Mouse (Mus musculus) inflammation-experienced regulatory T-cells, adult 6 months (primary cell): Measurements from ENCODE around the gene Usp3. TPM values are rescaled to one million over a fixed set of nuclear protein-coding genes. Genes with fewer than 3 reads are reported as not detected.

ENCODE experiments used
- ATAC-seq: one replicate; pipeline ENCODE4 v1.8.0; 2017
- polyA plus RNA-seq, 3 experiments: library from polyadenylated mRNA; unstranded; fragments of 100-300 nt; shearing (Covaris generic); gene quantifications; one replicate each; pipeline ENCODE4 v1.2.1; 2017

The Usp3 gene
- polyA plus RNA-seq, 3 experiments from 2014 or later = 82.2 to 141 (median 98.8) TPM

DNA sequence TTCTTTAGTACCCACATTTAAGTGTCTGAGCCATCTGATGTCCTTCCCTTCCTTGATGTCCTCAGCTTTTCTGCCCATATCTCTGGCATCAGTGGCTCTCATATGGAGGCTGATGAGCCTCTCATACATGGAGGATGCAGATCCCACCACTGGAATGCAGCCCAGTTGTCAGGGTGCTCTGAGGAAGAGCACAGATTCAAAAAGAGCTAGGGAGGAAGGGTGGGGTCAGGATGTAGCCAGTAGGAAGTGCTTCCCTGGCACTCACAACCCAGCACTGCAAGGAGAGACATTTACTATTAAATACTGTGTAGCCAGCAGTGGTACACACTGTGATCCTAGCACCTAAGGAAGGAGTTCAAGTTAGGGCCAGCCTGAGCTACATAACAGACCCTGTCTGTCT is 86.5 kb downstream of the Usp3 start:
- ATAC-seq = no peak

DNA sequence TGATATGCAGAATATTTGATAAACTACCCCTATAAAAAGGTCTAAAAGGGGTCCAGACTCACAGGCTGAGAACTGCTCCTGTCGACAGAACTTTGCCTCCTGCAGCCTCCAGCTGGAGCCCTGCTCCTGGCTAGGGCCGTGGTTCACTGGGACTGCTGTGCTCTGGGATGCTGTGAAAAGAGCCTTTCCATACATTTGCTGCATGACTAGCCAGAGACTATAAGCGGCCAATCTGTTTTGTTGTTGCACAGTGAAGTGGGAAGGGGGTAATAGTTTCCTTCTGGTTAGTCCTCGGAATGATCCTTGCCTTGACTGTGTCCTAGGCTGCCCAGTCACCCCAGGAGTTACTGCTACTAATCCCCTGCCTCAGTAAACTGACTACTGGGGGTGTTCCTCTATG is 86.9 kb downstream of the Usp3 start:
- no peak for ATAC-seq

GRCm38 (mm10) chr9:66505141-66505917 is 87.6 kb downstream of the Usp3 start:
- ATAC-seq = peak; percentile 90

- ATAC-seq = no peak
These were observed 88.4 kb downstream of the Usp3 start for GRCm38 (mm10) chr9:66504518-66504917.

- peak; percentile 60 for ATAC-seq
These were observed 89.0 kb downstream of the Usp3 start for GRCm38 (mm10) chr9:66503879-66504411.

DNA sequence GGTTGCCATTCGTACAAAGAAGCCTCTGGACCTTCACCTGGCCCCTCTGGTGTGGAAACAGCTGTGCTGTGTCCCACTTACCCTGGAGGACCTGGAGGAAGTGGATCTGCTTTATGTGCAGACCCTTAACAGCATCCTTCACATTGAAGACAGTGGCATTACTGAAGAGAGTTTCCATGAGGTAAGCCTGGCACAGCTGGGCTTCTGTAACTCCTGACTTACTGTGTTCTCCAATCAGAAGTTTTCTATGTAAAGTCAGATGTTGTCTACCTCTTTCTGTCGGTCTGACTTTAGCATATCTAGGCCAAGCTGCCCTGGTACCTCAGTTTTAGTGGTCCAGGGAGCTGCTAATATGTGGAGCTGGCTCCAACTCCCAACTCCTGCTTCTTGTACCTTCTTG is 91.7 kb downstream of the Usp3 start:
- no peak for ATAC-seq

DNA sequence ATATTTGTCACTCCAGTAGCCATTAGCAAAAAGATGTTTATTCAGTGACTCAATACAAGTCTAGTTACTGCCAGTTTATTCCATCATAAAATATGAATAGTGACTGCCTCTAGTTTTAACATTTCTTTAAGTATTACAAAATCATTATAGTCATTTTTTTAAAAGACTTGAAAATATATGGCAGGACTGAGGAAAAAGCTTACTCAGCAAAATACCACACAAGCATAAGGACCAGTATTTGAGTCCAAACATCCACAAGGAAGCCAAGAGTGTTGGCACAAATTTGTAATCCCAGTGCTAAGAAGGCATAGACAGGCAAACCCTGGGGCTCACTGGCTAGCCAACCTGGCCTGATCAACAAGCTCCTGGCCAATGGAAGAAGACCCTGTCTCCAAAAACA is 99.0 kb downstream of the Usp3 start:
- no peak for ATAC-seq

DNA sequence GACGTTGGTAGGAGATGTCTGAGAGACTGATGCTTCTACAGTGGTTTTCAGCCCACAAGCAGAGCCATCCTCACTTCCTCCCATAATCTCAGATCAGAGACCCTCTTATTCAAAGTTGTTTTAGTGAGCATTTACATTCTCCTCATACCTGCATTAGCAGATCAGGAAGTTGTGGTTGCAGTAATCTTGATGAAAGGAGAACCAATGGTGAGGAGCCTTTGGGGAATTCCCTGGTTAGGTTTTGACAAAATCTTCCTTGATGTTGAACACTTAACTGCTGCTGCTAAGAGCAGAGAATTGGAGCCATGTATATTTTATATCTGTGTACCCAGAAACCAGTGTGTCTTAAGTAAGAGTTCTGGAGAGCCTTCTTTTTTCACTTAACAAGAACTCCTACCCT is 100.6 kb downstream of the Usp3 start:
- peak; percentile 99 for ATAC-seq

GRCm38 (mm10) chr9:66488786-66489185 is 104.2 kb downstream of the Usp3 start:
- ATAC-seq = no peak

DNA sequence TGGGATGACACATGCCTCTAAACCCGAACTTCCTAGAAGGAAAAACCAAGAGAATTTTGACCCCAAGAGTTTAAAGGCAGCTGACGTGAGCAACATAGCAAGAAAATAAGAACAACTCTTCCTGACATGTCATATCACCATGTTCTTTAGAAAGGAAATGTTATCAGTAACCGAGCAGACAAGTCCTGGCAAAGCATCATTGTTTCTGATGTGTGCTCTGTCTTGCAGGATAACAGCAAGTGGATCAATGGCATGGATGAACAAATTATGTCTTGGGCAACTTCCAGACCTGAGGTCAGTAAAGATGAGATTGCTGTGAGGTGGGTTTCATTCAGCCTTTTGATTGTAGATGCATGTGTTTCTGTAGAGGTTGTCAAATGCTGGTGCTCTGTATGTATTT is 109.5 kb downstream of the Usp3 start:
- no peak for ATAC-seq

GRCm38 (mm10) chr9:66477785-66478184 is 115.2 kb downstream of the Usp3 start:
- ATAC-seq = no peak

DNA sequence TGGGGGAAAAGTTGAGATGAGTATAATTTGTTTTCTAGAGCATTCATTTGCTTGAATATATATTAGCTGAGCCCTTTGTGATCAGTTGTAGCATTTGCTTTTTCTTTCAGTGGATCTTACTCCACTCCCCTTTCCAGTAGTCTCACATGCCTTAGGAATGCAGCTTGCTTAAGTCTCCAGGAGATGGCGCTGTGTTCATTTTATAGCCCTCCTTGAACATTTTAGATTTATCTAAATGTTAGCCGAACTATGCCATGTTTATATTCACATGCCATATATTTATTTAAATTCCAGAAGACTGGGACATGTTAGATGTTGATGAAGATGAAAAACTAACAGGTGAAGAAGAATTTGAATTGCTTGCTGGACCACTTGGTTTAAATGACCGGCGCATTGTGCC is 127.9 kb downstream of the Usp3 start:
- ATAC-seq = no peak

Other genes starting within 250 kb of the Usp3 start
- 10 to 100 TPM; 24.2 to 48.4 (median 41.9) TPM for gene Herc1, start 242.7 kb downstream of the Usp3 start, polyA plus RNA-seq
- 1 to 10 TPM; 2.1 to 3.2 (median 3.1) TPM for gene Fbxl22, start 78.5 kb downstream of the Usp3 start, polyA plus RNA-seq
- gene Car12, start 120.5 kb upstream of the Usp3 start, polyA plus RNA-seq = 10 to 100 TPM in 1 of 3 experiments, 1 to 10 TPM in 2; 2.9 to 10.2 (median 8.9) TPM
- 1 to 10 TPM; 1.7 to 3.3 (median 1.9) TPM for gene Aph1b, start 202.3 kb upstream of the Usp3 start, polyA plus RNA-seq
- gene Gm10647, start 203.9 kb upstream of the Usp3 start, polyA plus RNA-seq = not detected
- gene Aph1c, start 241.6 kb upstream of the Usp3 start, polyA plus RNA-seq = under 1 TPM; 0.74 to 0.96 (median 0.93) TPM